Comparison of ENCODE assay signal across 18 mouse cellular contexts in genomic region chr13:15602161-15602560, GRCm38 (mm10).
DNase-seq lines count a peak whose midpoint lies in the region; ATAC-seq lines count a peak whose summit lies in the region.
"Had no signal": no experiment of that assay in that cellular context is flagged by ENCODE, and none has a peak within 500 bp of the region (broad histone marks: within the 10 kb centered on the region; RNA-seq: fewer than 3 reads in every experiment).

No protein-coding gene starts in this region.

- H3K4me2 ChIP-seq in intestine, embryonic 14.5 days (ENCODE audit: low read length), result no peak overlapping the region
- no peak overlapping the region for H3K4me2 ChIP-seq in intestine, embryonic 15.5 days (replicated peaks)
- no peak overlapping the region for H3K4me2 ChIP-seq in neural tube, embryonic 13.5 days
- no peak overlapping the region for H3K4me2 ChIP-seq in neural tube, embryonic 15.5 days
- 0 out of 2 replicates have a peak overlapping the region, but pooled peaks have one; percentile 23 for H3K4me2 ChIP-seq in midbrain, embryonic 12.5 days (replicated peaks)
- H3K4me2 ChIP-seq: hindbrain, embryonic 14.5 days had no signal

- H3K9me3 ChIP-seq in intestine, embryonic 14.5 days (ENCODE audit: control insufficient read depth, low read length), result no peaks in the 10 kb centered on the region
- H3K9me3 ChIP-seq in intestine, embryonic 15.5 days, result no peaks in the 10 kb centered on the region
- H3K9me3 ChIP-seq in neural tube, embryonic 13.5 days, result no peaks in the 10 kb centered on the region
- H3K9me3 ChIP-seq in neural tube, embryonic 15.5 days (replicated peaks), result no peaks in the 10 kb centered on the region
- H3K9me3 ChIP-seq in midbrain, embryonic 12.5 days, result no peaks in the 10 kb centered on the region

- H3K27ac ChIP-seq in intestine, embryonic 14.5 days (ENCODE audit: low read depth), result no peak overlapping the region
- no peak overlapping the region for H3K27ac ChIP-seq in intestine, embryonic 15.5 days
- H3K27ac ChIP-seq in neural tube, embryonic 13.5 days (replicated peaks), result no peak overlapping the region
- no peak overlapping the region for H3K27ac ChIP-seq in neural tube, embryonic 15.5 days (replicated peaks)
- peak overlapping the region; percentile 78 for H3K27ac ChIP-seq in midbrain, embryonic 12.5 days (replicated peaks)
- H3K27ac ChIP-seq: hindbrain, embryonic 14.5 days; layer of hippocampus, adult 2 months had no signal

- ATAC-seq in intestine, embryonic 14.5 days (replicated peaks; ENCODE audit: low FRiP score, low TSS enrichment, low read depth), result no peak
- ATAC-seq in intestine, embryonic 15.5 days, result no peak
- no peak for ATAC-seq in neural tube, embryonic 13.5 days (ENCODE audit: low read depth)
- no peak for ATAC-seq in neural tube, embryonic 15.5 days (ENCODE audit: low FRiP score)
- no peak for ATAC-seq in midbrain, embryonic 12.5 days (ENCODE audit: low FRiP score, low read depth)
- ATAC-seq: intestine, postnatal 0 days had no signal

- 38% methylated on average over 5 of the region's 5 CpGs for WGBS in intestine, embryonic 14.5 days
- 37% methylated on average over 5 of the region's 5 CpGs for WGBS in intestine, embryonic 15.5 days
- WGBS in neural tube, embryonic 13.5 days, result 31% methylated on average over 5 of the region's 5 CpGs
- WGBS in neural tube, embryonic 15.5 days, result 35% methylated on average over 5 of the region's 5 CpGs
- 7% methylated on average over 5 of the region's 5 CpGs for WGBS in midbrain, embryonic 12.5 days

- H3K4me1 ChIP-seq in intestine, embryonic 14.5 days (replicated peaks; ENCODE audit: control insufficient read depth, insufficient read depth, low read length), result peaks cover 5% of the 10 kb centered on the region
- H3K4me1 ChIP-seq in intestine, embryonic 15.5 days (replicated peaks), result no peaks in the 10 kb centered on the region
- H3K4me1 ChIP-seq in neural tube, embryonic 13.5 days (replicated peaks), result peaks cover 29% of the 10 kb centered on the region
- H3K4me1 ChIP-seq in neural tube, embryonic 15.5 days, result peaks cover 12% of the 10 kb centered on the region
- H3K4me1 ChIP-seq in midbrain, embryonic 12.5 days, result peaks cover 28% of the 10 kb centered on the region

- no peak overlapping the region for H3K9ac ChIP-seq in intestine, embryonic 14.5 days (ENCODE audit: low read length)
- no peak overlapping the region for H3K9ac ChIP-seq in intestine, embryonic 15.5 days
- H3K9ac ChIP-seq in neural tube, embryonic 13.5 days, result peak overlapping the region; percentile 5; the same call in 1 of the 2 replicates
- H3K9ac ChIP-seq in neural tube, embryonic 15.5 days (replicated peaks), result no peak overlapping the region
- H3K9ac ChIP-seq in midbrain, embryonic 12.5 days (replicated peaks), result no peak overlapping the region
- H3K9ac ChIP-seq: hindbrain, embryonic 14.5 days had no signal

- no peak overlapping the region for H3K4me3 ChIP-seq in intestine, embryonic 14.5 days (ENCODE audit: low read depth, low read length)
- H3K4me3 ChIP-seq in intestine, embryonic 15.5 days (replicated peaks), result no peak overlapping the region
- H3K4me3 ChIP-seq in neural tube, embryonic 13.5 days, result no peak overlapping the region
- H3K4me3 ChIP-seq in neural tube, embryonic 15.5 days (replicated peaks), result no peak overlapping the region
- no peak overlapping the region for H3K4me3 ChIP-seq in midbrain, embryonic 12.5 days
- H3K4me3 ChIP-seq: erythroblast, embryonic 14.5 days; layer of hippocampus, adult 2 months had no signal

- no peaks in the 10 kb centered on the region for H3K36me3 ChIP-seq in intestine, embryonic 14.5 days (ENCODE audit: control insufficient read depth, insufficient read depth, low read length)
- H3K36me3 ChIP-seq in intestine, embryonic 15.5 days, result no peaks in the 10 kb centered on the region
- no peaks in the 10 kb centered on the region for H3K36me3 ChIP-seq in neural tube, embryonic 13.5 days
- H3K36me3 ChIP-seq in neural tube, embryonic 15.5 days, result no peaks in the 10 kb centered on the region
- H3K36me3 ChIP-seq in midbrain, embryonic 12.5 days, result no peaks in the 10 kb centered on the region

- peak; percentile 48 for DNase-seq in intestine, embryonic 14.5 days (ENCODE audit: low spot score)
- no peak for DNase-seq in ovary, postnatal 14 days (ENCODE audit: low spot score)
- DNase-seq in neural tube, embryonic 10.5 days (ENCODE audit: extremely low spot score, low spot score), result no peak
- DNase-seq: adrenal gland, adult 2 months; cerebellum, adult 8-10 months; gastrocnemius, postnatal 25 days; heart, postnatal 10 days; kidney, postnatal 14 days; layer of hippocampus, postnatal 36 days; liver had no signal

- H3K27me3 ChIP-seq in intestine, embryonic 14.5 days (replicated peaks; ENCODE audit: control insufficient read depth, insufficient read depth, low read length), result no peaks in the 10 kb centered on the region
- H3K27me3 ChIP-seq in intestine, embryonic 15.5 days (replicated peaks), result no peaks in the 10 kb centered on the region
- no peaks in the 10 kb centered on the region for H3K27me3 ChIP-seq in neural tube, embryonic 13.5 days
- no peaks in the 10 kb centered on the region for H3K27me3 ChIP-seq in neural tube, embryonic 15.5 days (replicated peaks)
- H3K27me3 ChIP-seq in midbrain, embryonic 12.5 days, result peaks cover 22% of the 10 kb centered on the region
